Mouse (Mus musculus) stomach, postnatal 0 days (tissue): ENCODE results near the gene Pold3.

ENCODE experiments used
- CTCF ChIP-seq: IDR thresholded peaks from 2 replicates; pipeline ENCODE4 v1.5.1; 2016; ENCODE audit warnings: antibody characterized with exemption, low read depth, mild to moderate bottlenecking, moderate library complexity
- EP300 ChIP-seq: optimal IDR thresholded peaks from 2 replicates; pipeline ENCODE3; 2016; ENCODE audit warnings: antibody characterized with exemption

DNA sequence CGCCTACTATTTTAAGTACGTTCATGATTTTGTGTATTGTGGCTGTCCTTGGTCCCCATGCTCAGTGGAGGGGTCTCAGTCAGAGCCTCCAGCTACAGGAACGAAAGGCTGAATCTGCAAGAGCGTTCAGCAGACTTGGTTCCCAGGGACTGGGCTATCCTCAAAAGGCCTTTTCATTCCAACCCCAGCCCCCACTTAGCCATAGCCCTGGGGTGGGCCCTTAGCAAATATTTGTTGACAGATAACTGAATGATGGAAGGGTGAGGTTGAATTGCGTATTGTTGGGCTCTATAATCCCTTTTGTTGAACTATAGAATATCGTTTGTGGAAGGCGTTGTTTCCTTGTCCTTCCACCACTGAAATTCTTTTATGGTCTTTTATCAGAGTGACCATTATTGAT is 5.1 kb upstream of the Pold3 start:
- no peak for TF ChIP-seq CTCF
- no peak for TF ChIP-seq EP300
